Mouse (Mus musculus) megakaryocyte-erythroid progenitor cell, adult 5-6 weeks (primary cell): ENCODE measurements around the gene Cdon. TPM values are rescaled to one million over a fixed set of nuclear protein-coding genes. Genes with fewer than 3 reads are reported as not detected.

Experiments
- ATAC-seq: replicated peaks from 2 replicates; pipeline ENCODE4 v1.8.0; 2016; ENCODE audit warnings: mild to moderate bottlenecking, inconsistent platforms; ENCODE audit not compliant: severe bottlenecking, poor library complexity, low FRiP score, low TSS enrichment
- total RNA-seq, 2 experiments: library from RNA; stranded (forward) in 1 of 2; stranded (reverse) in 1 of 2; fragments of 200-1000, 215-1000 nt in 1 of 2; fragments of >200 nt in 1 of 2; fragmentation: Nextera tagmentation in 1 of 2; gene quantifications; 2 replicates each; pipeline ENCODE4 v1.2.3; 2014 to 2017

Gene Cdon
- total RNA-seq, 2 experiments from 2014 or later: 9.2 TPM; not detected in 1

- no peak for ATAC-seq
Measured at GRCm38 (mm10) chr9:35529796-35530195, 108.9 kb downstream of the Cdon start.

GRCm38 (mm10) chr9:35533266-35533665, 112.3 kb downstream of the Cdon start:
- ATAC-seq: no peak

GRCm38 (mm10) chr9:35535110-35535509, 114.2 kb downstream of the Cdon start:
- ATAC-seq: peak; percentile 89

GRCm38 (mm10) chr9:35535876-35536275, 114.9 kb downstream of the Cdon start:
- peak; percentile 68 for ATAC-seq

GRCm38 (mm10) chr9:35539001-35539750, 118.2 kb downstream of the Cdon start:
- no peak for ATAC-seq

GRCm38 (mm10) chr9:35541024-35541423, 120.1 kb downstream of the Cdon start:
- no peak for ATAC-seq

- ATAC-seq: peak; percentile 83
Measured at GRCm38 (mm10) chr9:35541488-35541887, 120.6 kb downstream of the Cdon start.

- no peak for ATAC-seq
Measured at GRCm38 (mm10) chr9:35541941-35542340, 121.0 kb downstream of the Cdon start.

- no peak for ATAC-seq
Measured at GRCm38 (mm10) chr9:35543099-35543860, 122.4 kb downstream of the Cdon start.

- no peak for ATAC-seq
Measured at GRCm38 (mm10) chr9:35544666-35545065, 123.7 kb downstream of the Cdon start.

GRCm38 (mm10) chr9:35545704-35546103, 124.8 kb downstream of the Cdon start:
- no peak for ATAC-seq

- 0 out of 2 replicates have a peak, but pooled peaks have one; percentile 46 for ATAC-seq
Measured at GRCm38 (mm10) chr9:35546745-35547144, 125.8 kb downstream of the Cdon start.

GRCm38 (mm10) chr9:35548455-35548854, 127.5 kb downstream of the Cdon start:
- no peak for ATAC-seq

- ATAC-seq: no peak
Measured at GRCm38 (mm10) chr9:35556494-35557102, 135.7 kb downstream of the Cdon start.

Other genes starting within 250 kb of the Cdon start
- 56.1 and 65.7 TPM in 2 replicates for gene Dcps, start 245.1 kb upstream of the Cdon start, total RNA-seq (2014; fragmentation: Nextera tagmentation)
- gene Dcps, start 245.1 kb upstream of the Cdon start, total RNA-seq (2017): 62.0 and 64.6 TPM in 2 replicates
- gene Srpr, start 221.0 kb upstream of the Cdon start, total RNA-seq (2014; fragmentation: Nextera tagmentation): 50.0 and 60.6 TPM in 2 replicates
- 47.4 and 84.9 TPM in 2 replicates for gene Srpr, start 221.0 kb upstream of the Cdon start, total RNA-seq (2017)
- gene Tirap, start 220.8 kb upstream of the Cdon start, total RNA-seq (2014; fragmentation: Nextera tagmentation): 2.8 and 3.9 TPM in 2 replicates
- 1.2 and 8.7 TPM in 2 replicates for gene Tirap, start 220.8 kb upstream of the Cdon start, total RNA-seq (2017)
- gene Foxred1, start 210.1 kb upstream of the Cdon start, total RNA-seq (2014; fragmentation: Nextera tagmentation): 29.5 and 36.4 TPM in 2 replicates
- 37.9 and 52.0 TPM in 2 replicates for gene Foxred1, start 210.1 kb upstream of the Cdon start, total RNA-seq (2017)
- 24.7 and 34.1 TPM in 2 replicates for gene Fam118b, start 153.3 kb upstream of the Cdon start, total RNA-seq (2014; fragmentation: Nextera tagmentation)
- gene Fam118b, start 153.3 kb upstream of the Cdon start, total RNA-seq (2017): 8.7 and 16.5 TPM in 2 replicates
- 31.0 and 47.2 TPM in 2 replicates for gene Rpusd4, start 153.3 kb upstream of the Cdon start, total RNA-seq (2014; fragmentation: Nextera tagmentation)
- 13.9 and 21.5 TPM in 2 replicates for gene Rpusd4, start 153.3 kb upstream of the Cdon start, total RNA-seq (2017)
- gene Gm1113, start 97.1 kb downstream of the Cdon start, total RNA-seq (2014; fragmentation: Nextera tagmentation): not detected in 2 replicates
- gene Gm1113, start 97.1 kb downstream of the Cdon start, total RNA-seq (2017): not detected in 2 replicates
- gene Ddx25, start 137.4 kb downstream of the Cdon start, total RNA-seq (2014; fragmentation: Nextera tagmentation): not detected in 2 replicates
- 0.11 TPM in 1 of 2 replicates, not detected in the other for gene Ddx25, start 137.4 kb downstream of the Cdon start, total RNA-seq (2017)
- gene Pus3, start 137.5 kb downstream of the Cdon start, total RNA-seq (2014; fragmentation: Nextera tagmentation): 23.3 and 27.3 TPM in 2 replicates
- 34.8 and 44.3 TPM in 2 replicates for gene Pus3, start 137.5 kb downstream of the Cdon start, total RNA-seq (2017)
- 0.59 and 1.2 TPM in 2 replicates for gene Pate2, start 149.2 kb downstream of the Cdon start, total RNA-seq (2014; fragmentation: Nextera tagmentation)
- not detected in 2 replicates for gene Pate2, start 149.2 kb downstream of the Cdon start, total RNA-seq (2017)
- gene Hyls1, start 149.3 kb downstream of the Cdon start, total RNA-seq (2014; fragmentation: Nextera tagmentation): 11.1 and 12.1 TPM in 2 replicates
- 10.1 and 11.0 TPM in 2 replicates for gene Hyls1, start 149.3 kb downstream of the Cdon start, total RNA-seq (2017)
- not detected in 2 replicates for gene Pate4, start 190.8 kb downstream of the Cdon start, total RNA-seq (2014; fragmentation: Nextera tagmentation)
- not detected in 2 replicates for gene Pate4, start 190.8 kb downstream of the Cdon start, total RNA-seq (2017)
- not detected in 2 replicates for gene Pate3, start 227.1 kb downstream of the Cdon start, total RNA-seq (2014; fragmentation: Nextera tagmentation)
- gene Pate3, start 227.1 kb downstream of the Cdon start, total RNA-seq (2017): not detected in 2 replicates